Mouse (Mus musculus): ENCODE results near the gene Efna3.

Gene Efna3

DNA sequence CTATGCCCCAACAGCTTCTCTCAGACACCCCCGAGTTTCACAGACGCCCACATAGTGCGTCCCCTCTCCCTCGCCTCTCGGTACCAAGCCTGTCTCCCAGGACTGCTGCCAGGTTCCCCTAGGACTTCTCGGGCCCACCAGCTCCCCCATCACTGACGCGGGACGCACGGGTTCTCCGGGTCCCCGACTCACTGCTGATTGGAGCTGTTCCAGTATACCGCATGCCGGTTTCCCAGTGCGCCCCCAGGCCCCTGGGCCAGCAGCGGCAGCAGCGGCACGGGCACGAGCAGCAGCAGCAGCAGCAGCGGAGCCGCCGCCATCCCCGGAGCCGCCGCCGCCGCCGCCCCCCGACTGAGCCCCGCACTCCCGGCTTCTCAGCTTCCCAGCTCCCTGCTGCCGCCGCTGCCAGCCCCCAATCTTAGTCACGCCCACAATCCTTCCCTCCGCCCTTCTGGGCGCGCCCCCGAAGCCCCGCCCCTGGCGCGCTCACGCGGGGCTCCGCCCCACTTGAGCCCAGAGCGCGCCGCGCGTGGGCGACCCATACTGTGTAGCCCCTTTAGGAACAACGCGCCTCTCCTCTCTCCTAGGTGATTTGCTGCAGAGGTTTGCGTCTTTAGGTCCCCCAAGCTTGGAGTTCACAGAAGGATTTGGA lies at the start of gene Efna3:
Gene Efna3 (minus strand): TSS at position 452 of the 652 bp plus-strand sequence.
- DNase-seq = peak; percentile 82 to 87

DNA sequence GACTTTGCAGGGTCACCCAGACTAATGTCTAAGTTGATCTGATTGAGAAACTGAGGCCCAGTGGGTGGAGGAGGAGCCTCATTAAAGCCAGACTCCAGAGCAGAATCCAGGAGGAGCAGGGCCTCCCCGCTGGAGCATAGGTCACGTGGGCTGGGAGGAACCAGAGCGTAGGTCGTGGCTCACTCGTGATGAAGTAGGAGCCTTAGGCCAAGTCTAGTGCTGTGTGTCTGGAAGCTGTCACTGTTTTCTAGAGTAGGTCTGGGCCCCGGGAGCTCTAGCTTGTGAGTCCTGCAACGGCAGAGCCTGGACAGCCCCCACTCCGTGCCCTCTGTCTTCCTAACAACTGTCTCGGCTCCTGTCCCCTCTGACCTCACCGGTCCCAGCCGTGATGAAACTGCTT lies 44.6 kb upstream of the Efna3 start:
- DNase-seq = no peak

DNA sequence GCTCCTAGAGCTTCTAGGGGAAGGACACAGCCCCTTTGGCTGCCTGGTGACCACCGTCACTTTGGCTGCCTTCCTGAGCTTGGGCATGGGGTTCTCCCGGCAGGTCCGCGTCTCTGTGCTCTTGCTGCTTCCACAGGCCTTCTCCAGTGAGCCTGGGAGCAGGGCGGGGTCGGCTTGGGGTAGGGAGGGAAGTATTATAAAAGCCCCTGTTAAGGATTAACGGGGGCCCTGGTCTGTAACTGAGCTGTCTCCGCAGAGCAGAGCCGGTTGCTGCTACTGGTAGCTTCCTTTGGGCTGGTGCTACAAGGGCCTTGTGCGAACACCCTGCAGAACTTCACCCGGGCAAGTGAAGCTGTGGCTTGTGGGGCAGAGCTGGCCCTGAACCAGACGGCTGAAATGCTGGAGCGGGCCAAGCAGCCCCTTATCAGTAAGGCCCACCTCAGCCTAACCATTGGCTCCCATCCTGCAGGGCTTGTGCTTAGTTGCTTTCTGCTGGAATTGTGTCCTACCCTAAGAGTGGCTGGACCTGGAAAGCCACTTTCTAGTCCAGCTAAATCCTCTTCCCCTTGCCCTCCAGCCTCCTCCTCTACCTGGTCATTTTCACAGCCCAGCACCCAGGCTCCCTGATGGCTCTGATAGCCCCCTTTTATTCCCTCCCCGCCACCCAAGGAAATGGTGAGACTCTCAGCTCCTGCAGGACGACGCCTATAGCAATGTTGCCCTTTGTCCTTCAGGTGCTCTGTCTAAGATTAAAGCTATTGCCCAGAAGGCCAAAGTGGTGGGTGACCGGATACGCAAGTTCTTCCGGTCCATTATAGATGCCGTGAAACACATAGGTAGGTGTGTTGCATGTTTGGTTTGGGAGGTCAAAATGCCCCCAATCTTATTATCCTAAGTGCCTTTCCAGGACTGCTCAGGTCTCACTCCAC lies 43.0 kb upstream of the Efna3 start:
- DNase-seq = peak; percentile 54 to 72

DNA sequence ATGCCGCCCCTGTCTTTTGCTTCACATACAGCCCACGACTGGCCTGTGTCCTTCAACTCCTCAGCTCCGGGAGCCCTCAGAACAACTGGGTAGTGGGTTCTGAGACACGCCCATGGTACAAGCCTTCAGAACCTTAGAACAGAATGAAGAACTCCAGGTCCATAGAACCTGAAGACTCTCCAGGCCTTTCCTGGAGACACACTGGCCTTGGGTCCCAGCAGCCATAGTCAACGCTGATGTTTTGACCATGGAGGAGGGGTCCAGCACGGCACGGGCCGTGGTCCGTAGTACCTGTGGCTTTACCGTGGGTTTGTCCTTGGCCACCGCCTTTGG lies 42.4 kb upstream of the Efna3 start, which contains the start of gene Dcst1:
Gene Dcst1 (minus strand): TSS at position 101 of the 333 bp plus-strand sequence.
- no peak for DNase-seq

DNA sequence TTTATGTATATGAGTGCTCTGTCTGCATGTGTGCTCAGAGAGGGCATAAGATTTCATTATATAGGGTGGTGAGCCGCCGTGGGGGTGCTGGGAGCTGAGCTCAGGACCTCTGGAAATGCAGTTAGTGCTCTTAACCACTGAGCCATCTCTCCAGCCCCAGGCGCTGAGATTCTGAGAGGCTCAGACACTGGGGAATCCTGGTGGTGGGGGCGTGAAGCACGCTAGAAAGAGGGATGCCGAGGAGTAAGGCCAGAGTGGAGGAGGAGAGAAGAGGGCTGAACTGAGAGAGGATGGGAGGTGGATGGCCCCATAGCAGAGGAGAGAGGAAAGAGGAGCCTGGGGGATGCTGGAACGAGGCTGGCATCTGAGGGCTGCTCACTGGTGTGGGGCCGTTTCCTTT lies 41.9 kb upstream of the Efna3 start:
- no peak for DNase-seq

DNA sequence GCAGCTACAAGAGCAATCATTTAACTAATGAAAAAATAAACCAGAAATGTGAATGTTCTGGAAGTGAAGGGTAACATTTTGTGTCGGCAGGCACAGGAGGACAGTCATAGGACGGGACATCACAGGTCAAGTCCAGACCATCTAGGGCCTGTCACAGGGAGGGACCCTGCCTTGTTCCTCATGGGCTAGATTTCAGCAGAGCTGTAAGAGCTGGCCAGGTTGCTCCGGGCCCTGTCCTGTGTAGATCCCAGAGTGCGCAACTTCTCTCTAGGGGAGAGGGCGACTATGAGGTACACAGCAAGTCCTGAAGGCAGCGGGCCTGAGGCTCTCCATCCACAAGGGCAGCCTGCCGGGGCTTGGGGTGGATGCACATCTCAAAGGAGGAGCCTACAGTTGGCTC lies 38.9 kb upstream of the Efna3 start, which contains the start of gene Dcst2:
Gene Dcst2 (plus strand): TSS at position 301 of the 400 bp plus-strand sequence.
- DNase-seq = no peak

DNA sequence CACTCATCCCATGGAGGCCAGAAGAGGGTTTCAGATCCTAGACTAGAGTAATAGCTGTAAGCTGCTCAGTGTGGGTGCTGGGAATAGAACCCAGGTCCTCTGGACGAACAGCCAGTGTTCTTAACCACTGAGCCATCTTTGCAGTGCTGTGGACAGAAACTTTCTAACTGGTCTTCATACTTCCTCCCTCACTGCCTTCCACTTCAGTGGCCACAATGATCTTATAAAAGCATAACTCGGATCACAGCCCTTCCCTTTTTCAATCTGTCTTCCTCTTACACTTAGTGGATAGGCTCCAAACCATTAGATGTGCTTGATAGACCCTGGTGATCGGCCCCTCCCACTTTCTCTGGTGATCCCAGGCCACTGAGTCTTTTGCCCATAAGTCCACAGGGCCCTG lies 37.5 kb upstream of the Efna3 start:
- DNase-seq = no peak

DNA sequence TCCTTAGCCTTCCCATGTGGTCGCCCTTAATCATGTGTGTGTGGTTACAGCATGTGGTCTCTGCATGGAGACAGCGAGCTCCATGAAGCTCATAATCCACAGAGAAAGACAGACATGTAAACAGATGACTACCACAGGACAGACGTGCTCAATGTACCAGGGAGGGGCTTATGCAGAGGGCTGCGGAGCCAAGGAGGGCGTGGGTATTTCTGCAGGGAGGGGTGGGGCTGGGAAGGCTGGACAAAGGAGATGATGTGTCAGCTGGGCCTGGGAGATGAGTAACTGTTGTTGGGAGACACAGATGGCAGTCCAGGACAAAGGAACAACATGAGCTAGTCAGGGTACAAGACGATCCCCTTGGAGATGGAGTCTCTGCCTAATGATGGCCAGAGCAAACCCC lies 36.9 kb upstream of the Efna3 start:
- DNase-seq = no peak

DNA sequence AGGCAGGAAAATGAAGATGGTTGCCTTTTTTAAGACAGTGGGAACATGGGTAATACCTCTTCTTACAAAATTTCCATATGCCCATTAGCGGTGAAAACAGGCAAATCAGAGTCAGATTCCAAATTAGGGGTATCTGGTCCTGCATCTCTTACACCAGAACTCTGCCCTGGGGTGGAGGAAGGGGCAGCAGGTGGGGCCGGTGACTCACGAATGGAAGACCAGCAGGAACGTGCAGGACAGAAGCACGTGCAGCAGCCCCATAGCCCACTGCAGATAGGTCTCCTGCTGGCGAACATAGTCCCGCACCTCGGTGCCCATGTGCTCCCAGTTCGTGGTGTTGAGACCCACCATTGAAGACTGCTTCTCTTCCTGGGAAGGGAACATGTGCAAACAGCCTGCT lies 33.3 kb upstream of the Efna3 start:
- DNase-seq = no peak

DNA sequence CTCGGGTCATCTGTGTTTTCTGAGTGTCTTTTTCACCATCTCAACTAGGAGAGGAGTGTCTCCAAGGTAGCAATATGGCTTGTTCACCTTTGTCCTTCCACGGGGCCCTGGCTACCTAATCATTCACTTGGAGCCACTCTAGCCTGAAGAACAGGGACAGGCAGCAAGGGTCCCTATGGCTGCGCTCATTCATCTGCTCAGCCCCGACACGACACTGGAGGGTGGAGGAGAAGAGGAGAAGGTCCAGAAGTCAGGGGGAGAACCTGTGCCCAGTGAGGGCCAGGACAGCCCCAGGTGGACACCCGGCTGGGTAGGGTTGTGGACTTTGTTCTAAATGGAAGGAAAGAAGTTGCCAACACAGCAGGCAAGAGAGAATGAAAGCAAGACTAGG lies 32.7 kb upstream of the Efna3 start:
- peak in 1 of 2 experiments; percentile 57 for DNase-seq

DNA sequence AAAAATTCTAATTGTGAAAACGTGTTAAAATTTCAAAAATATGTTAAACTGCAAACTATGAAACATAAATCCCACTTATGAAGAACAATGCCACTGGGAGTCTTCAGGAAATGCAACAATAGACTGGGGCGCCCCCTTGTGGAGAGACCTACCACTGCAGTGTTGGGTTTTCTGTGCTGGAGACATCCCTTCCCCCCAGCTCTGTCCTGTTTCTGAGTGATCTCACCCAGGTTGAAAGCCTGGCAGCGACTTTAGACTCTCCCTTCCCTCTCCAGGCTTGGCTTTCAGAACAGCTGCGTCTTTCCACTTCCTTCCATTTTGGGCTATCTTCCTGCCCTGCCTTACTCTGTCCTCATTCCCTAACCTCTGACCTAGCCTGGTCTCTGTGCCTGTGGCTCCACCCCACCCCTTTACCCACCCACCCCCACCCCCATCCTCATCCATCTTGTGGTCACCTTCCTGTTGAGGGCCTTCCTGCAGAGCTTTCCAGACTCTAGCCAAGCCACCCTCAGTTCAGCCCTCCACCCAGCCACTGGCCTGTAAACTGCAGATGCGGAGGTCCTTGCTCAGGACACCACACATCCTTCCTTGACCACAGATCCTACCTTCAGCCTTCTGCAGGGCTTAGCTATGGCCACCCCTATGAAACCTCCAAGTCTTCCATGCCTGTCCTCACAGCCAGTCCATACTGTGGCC lies 32.2 kb upstream of the Efna3 start:
- peak; percentile 93 for DNase-seq

DNA sequence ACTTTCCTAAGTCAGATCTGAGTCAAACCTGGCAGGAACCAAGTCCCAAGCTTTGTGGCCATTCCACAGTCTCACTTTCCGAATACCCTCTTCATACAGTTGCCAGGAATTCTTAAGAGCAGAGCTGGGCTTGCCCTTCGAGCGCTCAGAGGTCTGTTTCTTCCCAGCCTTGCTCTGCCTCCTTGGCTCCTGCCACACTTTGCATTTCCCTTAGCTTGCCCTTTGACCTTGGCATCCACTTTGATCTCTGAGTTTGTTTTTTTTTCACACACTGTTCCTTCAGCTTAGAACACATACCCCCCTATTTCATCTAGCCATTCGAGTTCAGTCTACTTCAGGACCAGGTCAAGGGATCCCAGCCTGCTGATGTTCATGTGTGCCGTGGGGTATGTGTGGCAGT lies 28.5 kb upstream of the Efna3 start:
- no peak for DNase-seq

DNA sequence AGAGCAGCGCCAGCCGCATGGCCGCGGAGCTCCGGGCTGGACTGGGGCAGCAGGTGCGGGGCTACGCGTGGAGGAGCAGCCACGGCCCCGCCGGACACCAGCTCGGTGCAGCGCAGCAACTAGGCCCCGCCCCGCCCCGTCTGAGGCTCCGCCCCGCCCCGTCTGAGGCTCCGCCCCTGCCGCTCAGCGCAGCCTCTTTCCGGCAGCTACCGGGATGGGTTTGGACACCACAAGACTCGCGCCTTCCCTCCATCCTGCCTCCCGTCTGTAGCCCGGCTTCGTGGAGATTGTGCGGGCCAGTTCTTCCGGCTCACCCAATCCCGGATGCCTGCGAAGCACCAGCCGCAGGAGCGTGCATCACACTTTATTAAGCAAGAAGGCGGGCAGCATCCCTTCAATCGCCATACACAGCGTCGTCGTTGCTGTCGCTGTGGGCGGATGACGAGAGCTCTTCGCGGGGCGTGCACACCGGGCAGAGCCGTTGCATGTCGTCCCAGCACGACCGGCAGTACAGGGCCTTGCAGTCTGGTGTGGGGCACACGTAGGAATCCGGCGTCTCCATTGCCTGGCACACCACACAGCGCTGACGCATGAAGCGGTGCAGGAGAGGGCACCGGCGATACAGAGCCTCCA lies 27.2 kb upstream of the Efna3 start, which contains the start of gene Adam15:
Gene Adam15 (minus strand): TSS at position 128 of the 633 bp plus-strand sequence.
- DNase-seq = peak; percentile 96

DNA sequence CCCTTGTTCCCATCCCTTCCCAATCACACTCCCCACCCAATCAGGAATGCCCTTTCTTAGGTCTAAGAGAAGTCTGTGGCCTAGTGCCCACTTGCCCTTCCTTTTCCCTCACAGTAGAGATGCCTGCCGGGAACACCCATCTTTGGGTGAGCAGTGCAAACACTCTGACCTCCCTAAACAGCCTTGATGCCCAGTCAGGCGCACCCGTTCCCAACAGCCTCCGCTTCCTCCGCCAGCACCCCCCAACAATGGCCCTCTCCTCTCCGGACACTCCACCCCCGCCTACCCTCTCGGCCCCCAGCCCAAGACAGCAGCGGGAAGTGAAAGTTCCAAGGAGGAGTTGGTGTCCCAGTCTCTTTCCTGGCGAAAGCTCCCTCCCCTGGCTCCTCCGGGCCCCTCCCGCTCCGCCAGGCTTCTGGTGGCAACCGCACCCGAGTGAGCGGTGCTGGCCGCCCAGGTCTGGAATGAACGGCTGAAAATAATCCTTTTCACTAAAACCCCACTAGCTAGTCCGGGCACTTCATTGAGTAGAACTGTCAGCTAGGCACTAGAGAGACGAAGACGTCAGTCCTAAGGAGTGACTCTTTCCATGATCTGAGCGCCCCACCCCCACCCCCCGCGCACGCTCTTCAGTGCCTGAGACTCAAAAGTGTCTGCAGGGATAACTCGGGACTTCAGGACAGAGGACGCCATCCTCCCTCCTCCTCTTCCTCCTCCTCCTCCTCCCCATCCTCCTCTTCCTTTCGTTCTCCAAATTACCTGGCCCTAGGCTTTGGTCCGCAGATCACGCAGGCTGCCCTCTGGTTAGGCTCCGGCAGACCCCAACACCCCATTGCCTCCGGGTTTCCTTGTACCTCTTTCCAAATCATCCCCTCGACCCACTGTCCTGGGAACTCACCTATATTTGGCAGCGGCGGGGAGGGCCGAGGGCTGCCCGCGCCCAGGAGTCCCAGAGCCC lies 26.4 kb upstream of the Efna3 start:
- DNase-seq = peak; percentile 64 to 76

DNA sequence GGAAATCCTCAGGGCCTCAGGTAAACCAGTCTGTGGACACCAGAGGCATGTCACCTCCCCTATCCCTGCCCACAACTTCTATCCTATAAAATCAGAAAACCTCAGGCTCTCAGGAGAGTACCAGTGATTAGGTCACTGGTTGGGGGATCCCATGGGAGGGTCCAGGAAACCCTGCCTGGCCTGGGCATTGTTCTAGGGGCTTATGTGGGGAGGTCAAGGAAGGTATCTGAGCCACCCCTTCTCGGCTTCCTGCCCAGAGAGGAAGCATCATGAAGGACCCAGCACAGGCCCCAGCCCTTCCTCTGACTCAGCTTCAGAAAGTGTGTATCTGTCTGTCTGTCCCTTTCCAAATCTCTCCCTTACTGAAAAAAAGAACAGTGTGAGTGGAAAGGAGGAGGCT lies 25.2 kb upstream of the Efna3 start:
- DNase-seq = peak in 1 of 2 experiments; percentile 52

DNA sequence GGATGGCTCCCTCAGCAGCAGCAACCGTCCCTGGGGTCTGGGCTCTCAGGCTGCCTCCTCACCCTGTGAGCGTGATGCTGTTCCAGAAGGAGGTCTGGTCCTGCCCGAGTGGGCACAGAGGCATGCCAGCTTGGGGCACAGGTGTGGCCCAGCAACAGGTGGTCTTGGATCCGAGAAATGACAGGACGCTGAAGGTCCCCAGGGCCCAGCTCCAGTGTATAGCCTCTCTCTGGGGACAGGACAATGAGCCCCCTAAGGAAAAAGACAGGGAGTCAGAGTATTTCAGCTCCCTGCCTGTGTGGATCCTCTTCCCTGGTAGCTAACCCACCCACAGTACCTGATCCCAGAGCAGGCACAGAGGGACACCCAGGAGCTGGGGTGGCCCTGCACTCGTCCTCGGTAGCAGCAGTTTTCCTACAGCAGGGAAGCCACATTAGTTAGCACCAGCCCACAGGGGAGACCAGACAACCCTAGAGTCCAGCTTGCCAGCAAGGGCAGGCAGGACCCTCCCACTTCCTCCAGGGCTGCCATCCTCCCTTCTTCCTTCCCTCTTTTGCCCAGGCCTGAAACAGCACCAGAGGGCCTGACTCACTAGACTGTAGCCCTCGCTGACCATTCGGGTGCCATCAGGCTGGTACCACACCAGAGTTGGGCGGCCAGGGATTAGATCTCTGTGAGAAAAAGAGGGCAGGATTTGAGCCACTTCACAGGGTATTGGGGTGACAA lies 24.2 kb upstream of the Efna3 start:
- DNase-seq = no peak

DNA sequence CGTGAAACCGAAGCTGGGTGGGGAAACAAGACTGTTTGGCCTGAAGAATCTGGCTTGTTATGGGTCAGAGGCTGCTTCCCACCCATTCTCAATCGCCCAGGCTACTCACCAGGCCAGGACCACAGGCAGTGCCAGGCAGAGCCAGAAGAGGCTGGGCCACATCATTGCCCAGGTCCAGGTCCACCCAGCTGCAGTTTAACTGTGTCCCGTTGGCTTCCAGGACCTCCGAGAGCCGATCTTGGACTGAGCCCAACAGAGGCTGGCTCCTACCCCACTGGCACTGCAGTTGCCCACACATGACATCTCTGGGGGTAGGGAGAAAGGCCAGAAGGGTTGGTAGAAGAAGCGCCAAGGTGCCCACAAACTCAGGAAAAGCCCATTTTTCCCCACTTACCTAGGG lies 20.5 kb upstream of the Efna3 start:
- no peak for DNase-seq

DNA sequence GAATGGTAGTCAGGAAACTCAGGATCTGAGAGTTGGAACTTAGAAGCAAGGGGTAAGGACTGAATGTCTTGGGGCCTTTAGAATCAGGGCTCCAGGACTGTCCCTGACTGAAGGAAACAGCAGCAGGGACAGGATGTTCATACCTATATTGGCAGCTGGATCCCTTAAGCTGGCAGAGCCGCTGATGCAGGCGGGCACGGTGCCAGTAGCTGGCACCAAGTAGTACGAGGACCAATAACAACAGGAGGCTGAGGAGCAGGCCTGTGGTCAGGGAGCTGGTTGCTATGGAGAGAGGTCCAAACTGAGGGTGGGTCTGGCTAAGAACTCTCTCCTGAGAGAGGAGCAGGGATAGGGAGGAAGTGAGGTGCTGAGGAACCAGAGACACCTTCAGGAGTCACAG lies 19.0 kb upstream of the Efna3 start:
- DNase-seq = no peak

DNA sequence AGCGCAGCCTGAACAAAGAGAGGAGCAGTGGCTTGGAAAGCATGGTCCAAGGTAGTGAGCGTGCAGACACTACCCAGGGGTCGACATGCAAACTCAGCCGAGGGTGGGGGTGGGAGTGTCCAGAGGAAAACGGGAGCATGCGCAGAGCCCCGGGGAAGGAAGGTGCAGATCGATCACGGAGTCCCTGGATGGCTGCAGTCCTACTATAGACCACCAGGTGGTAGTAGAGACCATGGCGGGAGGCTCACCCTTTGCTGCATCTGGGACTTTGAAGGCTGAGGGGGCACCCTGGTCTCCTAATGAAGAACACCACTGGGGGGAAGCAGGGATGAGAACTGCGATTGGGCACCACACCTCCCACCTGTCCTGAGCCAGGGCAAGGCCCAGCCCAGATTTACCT lies 17.7 kb upstream of the Efna3 start:
- DNase-seq = peak; percentile 85 to 87

DNA sequence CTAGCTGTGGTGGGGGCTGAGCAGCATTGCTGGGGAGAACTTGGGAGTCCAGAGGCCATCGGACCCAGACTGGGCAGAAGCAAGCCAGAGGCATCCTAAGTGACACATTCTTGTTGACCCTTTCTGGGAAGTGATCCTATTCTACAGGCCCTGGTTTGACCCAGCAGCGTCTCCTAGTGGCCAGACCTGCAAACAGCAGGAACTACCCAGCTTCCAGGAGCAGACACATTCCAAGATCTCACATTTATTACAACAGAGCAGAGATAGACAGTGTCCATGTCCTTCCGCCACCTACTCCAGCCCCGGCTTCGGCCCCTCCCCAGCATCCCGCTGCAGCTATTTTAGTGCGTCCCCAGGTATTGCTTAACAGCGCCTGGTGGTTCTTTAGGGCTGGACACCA lies 16.7 kb upstream of the Efna3 start:
- peak; percentile 89 to 91 for DNase-seq

All from kidney, postnatal 4 days (tissue).